Mouse (Mus musculus): ENCODE measurements at regions not wholly inside any gene's neighbourhood (a gene's known extent, or its start where the extent isn't known, plus 50 kb on each side); places are given as distances from the start of the nearest gene placed in this dataset.

DNA sequence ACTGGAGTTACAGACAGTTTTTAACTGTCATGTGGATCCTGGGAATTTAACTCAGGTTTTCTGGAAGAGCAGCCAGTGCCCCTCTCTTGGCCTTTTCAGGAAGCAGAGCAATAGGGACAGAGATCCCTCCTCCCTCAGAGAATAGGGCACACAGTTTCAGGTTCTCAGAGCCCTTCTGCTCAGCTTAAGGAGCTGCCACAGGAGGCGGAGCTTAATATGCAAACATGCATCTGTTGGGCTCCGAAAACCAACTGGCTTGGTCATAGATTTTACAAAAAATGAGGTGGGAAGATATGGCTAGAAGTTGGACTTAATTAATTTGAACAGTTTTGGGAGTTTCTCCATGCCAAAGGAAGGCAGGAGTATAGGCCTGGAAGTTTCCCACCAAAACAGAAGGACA is 61.9 kb upstream of the Znrf2 start:
- DNase-seq (ENCODE audit: inconsistent age in 2 of 2, low spot score in 1 of 2) = no peak

DNA sequence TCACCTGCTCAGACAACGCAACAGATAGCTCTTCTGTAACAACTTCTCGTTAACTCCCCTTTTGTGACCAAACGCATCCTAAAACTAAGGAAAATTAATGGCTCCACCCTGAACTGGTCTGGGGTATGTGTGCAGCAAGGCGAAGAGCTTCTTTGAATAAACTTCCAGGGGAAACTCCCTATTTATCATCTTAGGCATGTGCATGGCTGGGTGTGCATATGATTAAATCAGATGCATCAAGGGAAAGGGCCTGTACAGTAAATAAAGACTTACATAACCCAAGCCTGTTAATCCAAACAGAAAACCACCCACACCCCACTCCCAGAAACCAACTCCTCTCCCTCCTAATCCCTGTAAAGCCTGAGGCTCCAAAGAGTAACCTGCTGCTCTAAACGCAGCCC is 59.2 kb upstream of the Znrf2 start:
- DNase-seq (ENCODE audit: inconsistent age in 2 of 2, low spot score in 1 of 2) = no peak

DNA sequence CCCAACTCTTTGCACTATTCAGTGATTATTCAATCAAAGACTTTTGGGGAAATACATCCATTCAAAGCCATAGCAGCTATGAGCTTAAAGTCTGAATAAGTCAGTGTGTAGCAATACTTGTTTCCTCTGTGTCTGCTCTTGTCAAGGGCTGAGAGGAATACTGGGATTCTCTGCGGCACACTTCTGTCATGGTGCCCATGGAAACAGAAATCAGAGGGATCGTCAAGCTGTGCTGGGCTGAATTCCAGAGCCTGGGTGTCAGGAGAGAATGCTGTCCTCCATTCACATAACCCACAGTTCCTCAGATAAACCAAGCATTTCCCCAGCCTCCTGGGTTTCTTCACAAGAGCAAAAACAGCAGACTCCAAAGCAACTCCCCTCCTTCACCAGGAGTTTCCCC is 58.6 kb upstream of the Znrf2 start:
- peak; percentile 42 to 71 for DNase-seq (ENCODE audit: inconsistent age in 2 of 2, low spot score in 1 of 2)

DNA sequence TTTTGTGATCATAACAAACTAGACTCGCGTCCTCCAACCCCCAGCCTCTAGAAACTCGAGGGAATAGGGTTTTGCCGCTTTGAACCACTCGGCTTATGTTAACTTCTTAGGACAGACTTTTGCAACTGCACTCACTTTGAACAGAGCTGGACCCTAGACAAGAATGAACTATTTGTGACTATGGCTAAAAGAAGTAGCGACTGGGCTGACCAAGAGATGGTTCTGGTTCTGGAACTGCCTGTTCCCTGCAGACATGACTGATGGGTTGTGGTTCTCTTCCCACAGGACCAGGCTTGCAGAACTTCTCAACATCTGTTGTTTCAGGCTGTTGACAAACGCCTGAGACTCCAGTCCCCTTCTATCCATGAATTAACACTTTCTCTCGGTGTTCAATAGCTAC is 57.5 kb upstream of the Znrf2 start:
- peak in 1 of 2 experiments; percentile 36 for DNase-seq (ENCODE audit: inconsistent age in 2 of 2, low spot score in 1 of 2)

- DNase-seq (ENCODE audit: inconsistent age in 2 of 2, low spot score in 1 of 2) = peak in 1 of 2 experiments; percentile 37
These were observed 56.7 kb upstream of the Znrf2 start for GRCm38 (mm10) chr6:54759942-54760498.

DNA sequence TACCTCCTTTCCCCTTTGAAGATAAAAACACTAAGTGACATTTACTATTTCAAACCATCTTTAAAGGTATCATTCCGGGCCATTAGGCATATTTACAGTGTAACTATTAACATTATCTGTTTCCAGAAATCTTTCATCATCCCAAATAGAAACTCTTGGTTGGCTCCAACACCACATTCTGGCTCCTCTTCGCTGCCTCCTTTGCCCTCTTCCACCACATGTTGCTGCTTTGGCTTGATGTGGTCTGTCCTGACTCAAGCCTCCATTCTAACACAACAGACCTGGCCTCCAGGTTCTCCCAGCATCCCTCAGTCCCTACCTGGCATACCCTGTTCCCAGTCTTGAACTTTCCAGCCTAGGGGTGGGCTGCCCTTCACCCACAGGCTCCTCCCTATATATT is 56.2 kb upstream of the Znrf2 start:
- DNase-seq (ENCODE audit: inconsistent age in 2 of 2, low spot score in 1 of 2) = no peak

GRCm38 (mm10) chr6:54762021-54762420 is 54.7 kb upstream of the Znrf2 start:
- no peak for DNase-seq (ENCODE audit: inconsistent age in 2 of 2, low spot score in 1 of 2)

DNA sequence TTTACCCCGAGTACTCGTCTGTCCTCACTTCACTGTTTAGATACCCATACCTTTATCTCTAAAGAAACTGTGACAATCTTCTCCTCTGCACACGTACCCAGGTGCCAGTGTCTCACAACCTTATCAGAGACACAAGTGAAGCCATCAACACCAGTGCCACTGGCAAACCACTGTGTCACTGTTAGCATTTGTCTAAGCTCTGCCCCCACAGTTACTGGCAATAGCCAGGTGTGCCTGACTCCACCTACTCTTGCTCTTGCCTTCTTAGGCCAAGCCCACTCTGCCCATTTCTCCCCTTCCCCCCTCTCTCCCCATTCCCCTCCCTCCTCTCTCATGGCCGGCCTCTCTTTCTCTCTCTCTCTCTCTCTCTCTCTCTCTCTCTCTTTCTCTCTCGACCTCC is 54.2 kb upstream of the Znrf2 start:
- no peak for DNase-seq (ENCODE audit: inconsistent age in 2 of 2, low spot score in 1 of 2)

DNA sequence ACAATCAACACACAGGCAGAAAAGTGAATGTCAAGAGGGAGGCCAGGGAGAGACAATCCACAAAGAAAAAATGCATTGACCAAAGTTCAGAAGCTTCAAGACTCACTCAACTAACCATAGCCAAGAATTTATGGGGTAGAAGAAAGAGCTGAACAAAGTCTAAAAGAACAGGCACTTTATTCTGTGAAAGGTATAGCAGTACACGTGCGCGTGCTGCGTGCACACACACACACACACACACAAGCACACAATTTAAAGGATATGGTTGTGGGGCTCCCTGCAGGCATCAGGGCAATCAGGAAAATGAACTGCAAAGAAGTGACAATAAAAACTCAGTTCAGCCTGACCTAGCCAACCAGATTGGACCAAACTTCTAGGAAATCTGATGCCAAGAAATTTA is 53.0 kb upstream of the Znrf2 start:
- no peak for DNase-seq (ENCODE audit: inconsistent age in 2 of 2, low spot score in 1 of 2)

GRCm38 (mm10) chr6:54765715-54766114 is 51.0 kb upstream of the Znrf2 start:
- DNase-seq (ENCODE audit: inconsistent age in 2 of 2, low spot score in 1 of 2) = no peak

DNA sequence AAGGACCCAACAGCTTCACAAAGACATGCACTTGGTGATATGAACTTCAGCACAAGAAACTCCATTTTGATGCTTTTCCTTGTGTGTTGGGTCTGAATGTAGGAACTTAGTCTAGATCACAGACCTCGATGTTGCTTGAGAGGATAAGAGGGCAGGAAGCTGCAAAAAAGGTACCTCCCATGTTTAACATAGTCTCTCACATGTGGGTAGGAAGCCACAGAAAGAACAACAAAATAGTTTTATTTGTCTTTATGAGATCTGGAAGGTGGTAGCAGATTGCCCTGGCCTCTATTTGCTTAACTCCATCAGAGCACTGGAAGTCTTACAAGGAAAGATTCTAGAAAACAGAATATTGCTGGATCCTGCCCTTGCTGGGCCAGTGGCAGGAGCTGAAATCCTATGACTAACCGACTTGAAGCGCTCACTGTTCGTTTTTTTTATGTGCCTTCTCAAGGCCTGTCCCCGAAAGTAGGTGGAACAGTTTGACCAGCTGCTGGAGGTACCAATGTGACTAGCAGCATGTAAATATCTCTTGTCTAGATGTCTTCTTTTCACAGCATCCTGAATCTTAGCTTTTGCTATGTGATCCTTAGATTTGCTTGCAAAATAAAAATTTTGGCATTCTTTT is 50.1 kb upstream of the Znrf2 start:
- peak; percentile 57 to 75 for DNase-seq (ENCODE audit: inconsistent age in 2 of 2, low spot score in 1 of 2)

Data from adrenal gland, adult (tissue).